Mouse (Mus musculus) megakaryocyte, embryonic 14.5 days (primary cell): ENCODE results near the gene Ppp1r12b. TPM values are rescaled to one million over a fixed set of nuclear protein-coding genes. Genes with fewer than 3 reads are reported as not detected.
"Not testable (repeated sequence)": the region's sequence is repeated elsewhere in the genome, so short reads cannot be mapped to it uniquely, and the experiment has no call there.

Experiments
- H3K27me3 ChIP-seq: replicated peaks from 2 replicates; pipeline ENCODE3; 2012; ENCODE audit warnings: inconsistent platforms
- H3K36me3 ChIP-seq: replicated peaks from 2 replicates; pipeline ENCODE3; 2012; ENCODE audit warnings: low read length, inconsistent platforms, mixed read lengths
- H3K4me1 ChIP-seq: 2 replicates; pipeline ENCODE4 v1.6.1; 2012; ENCODE audit warnings: inconsistent platforms
- H3K4me3 ChIP-seq: replicated peaks from 2 replicates; pipeline ENCODE3; 2012; ENCODE audit warnings: moderate library complexity, mild to moderate bottlenecking, inconsistent platforms
- H3K9me3 ChIP-seq: 2 replicates; pipeline ENCODE4 v1.6.1; 2012; ENCODE audit warnings: inconsistent platforms
- FLI1 ChIP-seq: IDR thresholded peaks from 2 replicates; pipeline ENCODE4 v1.6.1; 2012; ENCODE audit warnings: low read length, inconsistent platforms, mixed read lengths
- GATA1 ChIP-seq: IDR thresholded peaks from 3 replicates; pipeline ENCODE4 v1.6.1; 2012; ENCODE audit warnings: mixed read lengths, low read length, inconsistent platforms, borderline replicate concordance
- polyA plus RNA-seq: library from polyadenylated mRNA; stranded (reverse); fragments of >175 nt; gene quantifications from 2 replicates; pipeline ENCODE4 v1.2.3, GENCODE M21; 2012; ENCODE audit warnings: low replicate concordance; ENCODE audit not compliant: insufficient read depth

Gene Ppp1r12b
- polyA plus RNA-seq, 1 experiment = 0.60 TPM

DNA sequence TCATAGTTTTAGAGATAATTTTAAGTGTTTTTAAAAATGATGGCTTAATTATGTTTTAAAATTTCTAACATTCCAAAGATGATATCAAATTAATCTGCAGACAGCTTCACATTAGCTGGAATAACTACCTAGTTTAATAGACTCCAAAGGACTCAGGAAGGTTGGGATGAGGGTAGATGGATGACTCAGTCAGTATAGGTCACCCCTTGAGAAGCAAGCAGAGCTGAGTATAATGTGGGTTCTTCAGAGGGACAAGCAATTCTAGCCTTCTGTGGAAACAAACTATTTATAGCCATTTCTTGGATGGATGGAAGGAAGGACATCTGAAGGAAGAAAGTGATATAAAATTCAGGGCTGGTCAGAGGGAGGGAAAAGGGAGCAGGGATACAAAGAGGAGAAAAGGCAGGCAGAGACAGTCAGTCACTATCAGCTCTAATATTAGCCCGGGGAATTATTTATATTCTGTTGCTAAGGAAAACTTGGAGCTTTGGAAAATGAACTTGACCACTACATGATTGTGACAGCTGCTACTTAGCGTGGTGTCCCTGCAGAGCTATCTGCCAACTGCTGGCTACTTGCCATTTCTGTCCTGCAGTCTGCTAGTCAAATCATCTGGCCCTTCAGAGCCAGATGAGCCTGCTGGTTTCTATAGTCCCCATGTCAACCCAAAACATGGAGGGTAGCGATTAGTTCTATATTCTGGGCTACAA lies 97.2 kb downstream of the Ppp1r12b start:
- H3K9me3 ChIP-seq = no peaks in the 10 kb centered on the region
- no peaks in the 10 kb centered on the region for H3K27me3 ChIP-seq
- H3K4me3 ChIP-seq = no peak overlapping the region
- H3K4me1 ChIP-seq = peaks cover 6% of the 10 kb centered on the region
- no peak for TF ChIP-seq GATA1
- TF ChIP-seq FLI1 = no peak
- H3K36me3 ChIP-seq = peaks cover 63% of the 10 kb centered on the region

DNA sequence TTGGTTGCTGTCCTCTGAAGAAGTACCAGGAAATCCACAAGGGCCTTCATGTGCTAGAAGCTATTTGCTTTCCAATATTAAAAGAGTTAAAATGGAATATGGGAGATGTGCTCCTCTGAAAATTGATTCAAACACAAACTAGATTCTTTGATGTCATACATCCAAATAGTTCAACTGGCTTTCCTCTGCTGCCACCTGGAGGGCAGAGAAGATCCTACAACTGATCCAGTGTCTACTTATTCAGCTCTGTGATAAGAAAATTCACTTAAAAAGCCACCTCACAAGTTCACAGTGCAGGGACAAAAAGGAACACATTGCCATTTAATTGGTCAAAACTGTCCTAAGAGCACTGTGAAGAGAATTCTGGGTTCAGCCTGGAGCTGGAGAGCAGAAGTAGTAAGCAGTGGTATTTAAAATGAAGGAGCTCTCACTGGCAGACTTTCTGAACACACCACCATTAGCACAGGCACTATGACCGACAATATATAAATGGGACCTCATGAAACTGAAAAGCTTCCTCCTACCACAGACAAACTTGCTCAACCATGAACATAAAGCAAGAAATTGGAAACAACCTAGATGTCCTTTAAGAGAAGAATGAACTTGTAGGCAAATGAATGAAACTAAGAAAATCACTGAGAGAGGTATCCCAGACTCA lies 101.3 kb downstream of the Ppp1r12b start:
- no peaks in the 10 kb centered on the region for H3K27me3 ChIP-seq
- no peaks in the 10 kb centered on the region for H3K9me3 ChIP-seq
- peaks cover 68% of the 10 kb centered on the region for H3K36me3 ChIP-seq
- peaks cover 12% of the 10 kb centered on the region for H3K4me1 ChIP-seq
- no peak overlapping the region for H3K4me3 ChIP-seq
- TF ChIP-seq GATA1 (no peak), FLI1 (no peak)

DNA sequence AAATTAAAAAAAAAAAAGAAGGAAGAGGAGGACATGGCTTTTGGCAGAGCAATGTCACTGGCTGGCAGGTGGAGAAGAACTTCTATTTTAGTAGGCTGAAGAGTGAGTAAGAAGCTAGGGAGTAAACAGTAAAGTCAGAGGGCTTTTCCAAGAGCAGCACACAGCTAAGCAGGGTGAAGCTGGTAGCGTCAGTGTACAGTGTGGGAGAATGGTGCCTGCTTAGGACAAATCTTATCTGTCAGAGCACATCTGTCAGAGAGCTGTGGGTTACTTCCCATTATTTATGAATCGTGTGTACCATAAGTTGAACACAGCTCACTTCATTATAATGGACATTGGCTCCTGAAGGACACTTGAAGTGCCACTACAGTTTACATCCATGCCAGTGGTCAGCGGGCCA lies 102.9 kb downstream of the Ppp1r12b start:
- TF ChIP-seq GATA1 = no peak
- TF ChIP-seq FLI1 = no peak

DNA sequence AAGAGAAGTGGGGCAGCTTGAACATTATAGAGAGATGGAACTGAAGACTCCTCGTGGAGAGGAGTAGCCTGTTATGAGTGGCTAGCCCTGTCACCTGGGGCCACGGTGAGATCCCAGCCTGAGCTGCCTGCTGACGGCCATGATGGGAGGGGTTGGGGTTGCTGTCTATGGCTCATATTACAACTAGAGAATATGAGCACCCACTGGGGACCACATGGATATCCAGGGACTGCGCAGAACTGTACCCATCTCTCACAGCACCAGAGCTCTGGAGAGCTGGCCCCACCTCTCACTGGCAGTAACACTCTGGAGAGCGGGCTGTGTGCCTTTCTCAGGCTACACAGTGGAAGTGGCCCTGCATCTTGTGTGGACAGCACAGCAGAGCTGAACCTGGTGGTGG lies 104.5 kb downstream of the Ppp1r12b start:
- no peak for TF ChIP-seq GATA1
- no peak for TF ChIP-seq FLI1
- Histone ChIP-seq H3K4me1 (peaks cover 9% of the 10 kb centered on the region; the same call in 1 of the 2 replicates), H3K4me3 (no peak overlapping the region), H3K27me3 (no peaks in the 10 kb centered on the region), H3K36me3 (peaks cover 80% of the 10 kb centered on the region), H3K9me3 (no peaks in the 10 kb centered on the region)

More for the DNA sequence above, 102.9 kb downstream of the Ppp1r12b start:
- Histone ChIP-seq H3K36me3 (peaks cover 75% of the 10 kb centered on the region), H3K4me3 (no peak overlapping the region), H3K9me3 (no peaks in the 10 kb centered on the region), H3K4me1 (peaks cover 7% of the 10 kb centered on the region; the same call in 1 of the 2 replicates), H3K27me3 (no peaks in the 10 kb centered on the region)

DNA sequence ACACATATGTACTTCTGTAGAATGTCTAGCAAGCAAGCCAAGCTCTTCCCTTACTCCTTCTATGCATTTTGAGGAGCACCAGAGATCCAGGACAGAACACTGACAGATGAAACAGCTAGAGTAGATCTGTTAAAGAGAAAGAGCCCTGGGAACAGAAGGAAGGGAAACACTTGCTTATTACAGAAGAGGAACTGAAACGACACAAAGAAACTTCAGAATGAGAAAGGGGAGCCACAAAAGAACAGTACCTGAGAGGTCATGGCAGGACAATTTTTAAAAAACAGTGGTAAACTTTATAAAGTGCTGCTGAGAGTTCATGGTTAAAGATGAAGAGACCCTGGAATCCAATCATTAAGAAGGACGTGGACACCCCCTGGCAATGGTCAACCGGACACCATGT lies 105.4 kb downstream of the Ppp1r12b start:
- H3K27me3 ChIP-seq = no peaks in the 10 kb centered on the region
- TF ChIP-seq GATA1 (no peak), FLI1 (no peak)

DNA sequence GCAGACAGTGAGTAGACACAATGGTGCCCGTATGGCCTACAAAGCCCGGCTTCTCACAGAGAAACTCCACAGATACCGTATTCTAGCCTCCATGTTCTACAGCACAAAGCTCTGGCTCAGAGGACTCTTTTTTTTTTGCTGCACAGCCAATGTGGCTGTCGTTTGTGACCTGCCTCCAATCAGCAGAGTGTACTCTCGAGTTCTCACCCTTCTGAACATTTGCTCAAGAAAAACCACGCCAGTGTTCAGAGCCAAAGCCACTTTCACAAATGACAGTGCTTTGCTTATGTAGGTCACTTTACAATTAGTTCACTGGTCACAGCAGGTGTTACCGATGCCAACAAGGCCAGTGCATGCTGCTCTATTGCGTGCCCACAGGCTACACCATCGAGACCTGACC lies 107.9 kb downstream of the Ppp1r12b start:
- peaks cover 88% of the 10 kb centered on the region for H3K36me3 ChIP-seq
- H3K9me3 ChIP-seq = no peaks in the 10 kb centered on the region
- no peak for TF ChIP-seq FLI1
- no peak for TF ChIP-seq GATA1
- peaks cover 10% of the 10 kb centered on the region; the same call in 1 of the 2 replicates for H3K4me1 ChIP-seq
- no peaks in the 10 kb centered on the region for H3K27me3 ChIP-seq
- H3K4me3 ChIP-seq = no peak overlapping the region

More for the DNA sequence above, 105.4 kb downstream of the Ppp1r12b start:
- peaks cover 86% of the 10 kb centered on the region for H3K36me3 ChIP-seq
- H3K4me1 ChIP-seq = peaks cover 10% of the 10 kb centered on the region; the same call in 1 of the 2 replicates
- no peak overlapping the region for H3K4me3 ChIP-seq
- no peaks in the 10 kb centered on the region for H3K9me3 ChIP-seq

DNA sequence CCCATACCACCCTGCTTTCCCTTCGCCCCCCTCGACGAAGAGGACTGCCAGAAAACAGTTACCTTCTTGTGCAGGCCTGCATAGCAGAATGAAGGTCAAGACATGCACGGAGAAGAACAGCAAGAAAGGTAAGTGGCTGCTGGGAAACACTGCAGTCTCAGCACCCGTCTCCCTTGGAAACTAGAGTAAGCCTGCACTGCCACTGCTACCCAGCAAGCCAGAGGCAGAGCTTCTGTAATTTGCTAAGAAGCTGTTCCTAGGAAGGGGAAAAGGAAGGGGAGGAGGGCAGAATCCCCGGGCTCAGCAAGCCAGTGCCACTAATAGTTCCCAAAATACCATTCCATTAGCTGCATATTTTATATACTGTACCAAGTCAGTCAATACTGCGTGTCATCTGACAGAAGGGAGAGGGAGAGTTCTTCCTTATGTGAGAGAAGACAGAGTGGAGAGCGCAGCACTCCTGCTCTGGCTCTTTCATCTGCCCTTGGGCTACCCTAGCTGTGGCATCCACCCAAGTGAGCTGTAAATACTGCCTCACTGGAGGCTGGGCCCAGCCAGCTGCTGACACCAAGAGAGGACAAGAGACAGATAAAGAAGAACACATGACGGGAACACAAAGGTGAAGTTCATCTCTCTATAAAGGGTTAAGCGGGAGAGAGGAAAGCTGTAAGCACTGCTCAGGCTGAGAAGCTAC lies 109.3 kb downstream of the Ppp1r12b start:
- Histone ChIP-seq H3K9me3 (no peaks in the 10 kb centered on the region), H3K27me3 (no peaks in the 10 kb centered on the region), H3K36me3 (peaks cover 88% of the 10 kb centered on the region), H3K4me1 (peaks cover 4% of the 10 kb centered on the region; the same call in 1 of the 2 replicates), H3K4me3 (no peak overlapping the region)
- TF ChIP-seq FLI1 = no peak
- no peak for TF ChIP-seq GATA1

DNA sequence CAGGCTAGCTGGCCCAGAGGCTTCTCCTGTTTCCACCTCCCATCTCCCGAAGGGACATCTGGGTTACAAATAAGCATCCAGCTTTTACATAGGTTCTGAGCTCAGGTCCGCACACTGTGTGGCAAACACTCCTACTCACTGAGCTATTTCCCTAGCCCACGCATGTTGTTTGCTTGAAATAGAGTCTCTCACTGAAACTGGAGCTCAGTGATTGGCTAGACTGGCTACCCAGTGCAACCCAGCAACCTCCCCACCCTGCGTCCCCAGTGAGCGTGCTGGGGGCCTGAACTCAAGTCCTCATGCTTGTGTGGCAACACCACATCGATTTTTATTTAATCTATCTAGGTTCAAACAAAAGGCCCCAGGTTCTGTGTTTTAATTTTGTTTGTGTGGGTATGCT lies 112.4 kb downstream of the Ppp1r12b start:
- Histone ChIP-seq H3K36me3 (peaks cover 89% of the 10 kb centered on the region), H3K9me3 (no peaks in the 10 kb centered on the region), H3K27me3 (no peaks in the 10 kb centered on the region), H3K4me1 (0 out of 2 replicates have a peak, but pooled peaks cover 3% of the 10 kb centered on the region), H3K4me3 (no peak overlapping the region)
- TF ChIP-seq GATA1 (no peak), FLI1 (no peak)

DNA sequence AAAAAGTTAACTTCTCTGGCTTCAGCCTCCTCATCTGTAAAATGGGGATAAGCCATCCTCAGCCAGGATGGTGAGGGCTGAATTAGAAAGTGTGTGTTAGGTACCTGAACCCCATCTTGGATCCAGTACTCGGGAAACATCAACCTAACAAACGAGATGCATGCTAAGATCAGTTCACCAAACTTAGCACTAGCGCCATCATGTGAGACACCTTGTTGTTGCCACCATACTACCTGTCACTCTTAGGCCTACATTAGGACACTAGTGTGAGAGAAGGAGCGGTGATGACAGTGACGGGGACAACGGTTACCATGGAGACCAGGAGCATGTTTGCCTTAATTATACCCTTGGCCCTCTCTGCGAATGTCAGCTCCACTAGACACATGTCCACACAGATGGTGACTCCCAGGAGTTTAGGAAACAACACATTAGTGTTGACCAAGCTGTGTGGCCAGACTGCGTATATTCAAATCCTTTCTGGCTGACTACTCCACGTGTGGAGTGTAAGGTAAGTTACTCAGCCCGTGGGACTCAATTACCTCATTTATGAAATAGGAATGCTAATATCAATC lies 118.7 kb downstream of the Ppp1r12b start:
- H3K4me1 ChIP-seq = no peaks in the 10 kb centered on the region
- TF ChIP-seq GATA1 = no peak
- TF ChIP-seq FLI1 = no peak
- H3K9me3 ChIP-seq = no peaks in the 10 kb centered on the region
- H3K4me3 ChIP-seq = no peak overlapping the region
- H3K27me3 ChIP-seq = no peaks in the 10 kb centered on the region
- H3K36me3 ChIP-seq = peaks cover 93% of the 10 kb centered on the region

DNA sequence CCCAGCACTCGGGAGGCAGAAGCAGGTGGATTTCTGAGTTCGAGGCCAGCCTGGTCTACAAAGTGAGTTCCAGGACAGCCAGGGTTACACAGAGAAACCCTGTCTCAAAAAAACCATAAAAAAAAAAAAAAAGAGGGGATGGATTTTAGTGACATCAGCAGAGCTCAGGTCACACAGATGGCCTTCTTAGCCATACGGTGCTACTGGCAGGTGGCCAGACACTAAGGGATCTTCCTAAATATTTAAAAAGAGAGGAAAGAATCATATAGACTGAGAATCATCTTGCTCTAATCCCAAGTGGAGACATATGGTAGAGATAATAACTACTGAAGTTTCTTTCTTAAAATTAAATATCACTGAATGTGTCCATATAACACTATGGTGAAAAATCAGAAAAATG lies 124.9 kb downstream of the Ppp1r12b start:
- peaks cover 70% of the 10 kb centered on the region for H3K36me3 ChIP-seq
- H3K27me3 ChIP-seq, H3K4me1 ChIP-seq, H3K9me3 ChIP-seq, H3K4me3 ChIP-seq: not testable (repeated sequence)
